In genomic region chr17:47033643-47034042, GRCm38 (mm10) we compare ENCODE assay signal across 8 mouse cellular contexts. TPM values are rescaled to one million over a fixed set of nuclear protein-coding genes. Genes with fewer than 3 reads are reported as not detected.
DNase-seq lines count a peak whose midpoint lies in the region; ATAC-seq and TF ChIP-seq lines count a peak whose summit lies in the region.

No protein-coding gene starts in this region.

- no peak overlapping the region for H3K9ac ChIP-seq in forebrain, embryonic 11.5 days (ENCODE audit: low read length)
- H3K9ac ChIP-seq in forebrain, embryonic 16.5 days (replicated peaks; ENCODE audit: low read depth, low read length): no peak overlapping the region
- no peak overlapping the region for H3K9ac ChIP-seq in midbrain, postnatal 0 days (replicated peaks; ENCODE audit: low read length, poor library complexity, severe bottlenecking)
- no peak overlapping the region for H3K9ac ChIP-seq in midbrain, embryonic 11.5 days (ENCODE audit: low read length)
- H3K9ac ChIP-seq in lung, embryonic 14.5 days: no peak overlapping the region
- H3K9ac ChIP-seq in stomach, postnatal 0 days (ENCODE audit: low read length): no peak overlapping the region

- no peak overlapping the region for H3K4me3 ChIP-seq in forebrain, embryonic 11.5 days (ENCODE audit: low read depth, low read length)
- H3K4me3 ChIP-seq in forebrain, embryonic 16.5 days (replicated peaks; ENCODE audit: low read length): no peak overlapping the region
- H3K4me3 ChIP-seq in midbrain, postnatal 0 days (ENCODE audit: low read depth, low read length): no peak overlapping the region
- H3K4me3 ChIP-seq in midbrain, embryonic 11.5 days (ENCODE audit: low read depth, low read length): no peak overlapping the region
- H3K4me3 ChIP-seq in embryonic fibroblast, embryonic 13.5 days (ENCODE audit: insufficient read depth, low read length): no peak overlapping the region
- H3K4me3 ChIP-seq in lung, embryonic 14.5 days (ENCODE audit: low read depth, low read length): no peak overlapping the region
- no peak overlapping the region for H3K4me3 ChIP-seq in stomach, postnatal 0 days (ENCODE audit: low read depth, low read length)

- no peak overlapping the region for H3K27ac ChIP-seq in forebrain, embryonic 11.5 days (ENCODE audit: low read depth, low read length)
- no peak overlapping the region for H3K27ac ChIP-seq in forebrain, embryonic 16.5 days (ENCODE audit: low read length)
- H3K27ac ChIP-seq in midbrain, postnatal 0 days (ENCODE audit: low read depth, low read length): no peak overlapping the region
- no peak overlapping the region for H3K27ac ChIP-seq in midbrain, embryonic 11.5 days (ENCODE audit: low read depth, low read length)
- no peak overlapping the region for H3K27ac ChIP-seq in embryonic fibroblast, embryonic 13.5 days (ENCODE audit: insufficient read depth, low read length)
- no peak overlapping the region for H3K27ac ChIP-seq in lung, embryonic 14.5 days (ENCODE audit: low read depth)
- no peak overlapping the region for H3K27ac ChIP-seq in stomach, postnatal 0 days (replicated peaks)

- no peaks in the 10 kb centered on the region for H3K4me1 ChIP-seq in forebrain, embryonic 11.5 days (replicated peaks; ENCODE audit: control insufficient read depth, insufficient read depth, low read length)
- H3K4me1 ChIP-seq in forebrain, embryonic 16.5 days (replicated peaks; ENCODE audit: control insufficient read depth, insufficient read depth, low read length): no peaks in the 10 kb centered on the region
- no peaks in the 10 kb centered on the region for H3K4me1 ChIP-seq in midbrain, postnatal 0 days (ENCODE audit: insufficient read depth, low read length)
- no peaks in the 10 kb centered on the region for H3K4me1 ChIP-seq in midbrain, embryonic 11.5 days (ENCODE audit: control insufficient read depth, insufficient read depth, low read length)
- no peaks in the 10 kb centered on the region for H3K4me1 ChIP-seq in embryonic fibroblast, embryonic 13.5 days (ENCODE audit: control insufficient read depth, insufficient read depth, low read length)
- no peaks in the 10 kb centered on the region for H3K4me1 ChIP-seq in lung, embryonic 14.5 days (ENCODE audit: insufficient read depth)
- H3K4me1 ChIP-seq in stomach, postnatal 0 days (replicated peaks; ENCODE audit: control insufficient read depth, insufficient read depth): no peaks in the 10 kb centered on the region

- H3K4me2 ChIP-seq in forebrain, embryonic 11.5 days (ENCODE audit: low read depth, low read length, severe bottlenecking): no peak overlapping the region
- H3K4me2 ChIP-seq in forebrain, embryonic 16.5 days (ENCODE audit: low read length): no peak overlapping the region
- H3K4me2 ChIP-seq in midbrain, postnatal 0 days (ENCODE audit: low read depth, low read length, poor library complexity, severe bottlenecking): no peak overlapping the region
- H3K4me2 ChIP-seq in midbrain, embryonic 11.5 days: no peak overlapping the region
- no peak overlapping the region for H3K4me2 ChIP-seq in lung, embryonic 14.5 days
- H3K4me2 ChIP-seq in stomach, postnatal 0 days (replicated peaks; ENCODE audit: low read depth): no peak overlapping the region

- H3K9me3 ChIP-seq in forebrain, embryonic 11.5 days (ENCODE audit: control insufficient read depth, low read length): no peaks in the 10 kb centered on the region
- no peaks in the 10 kb centered on the region for H3K9me3 ChIP-seq in forebrain, embryonic 16.5 days (ENCODE audit: control insufficient read depth, low read length)
- no peaks in the 10 kb centered on the region for H3K9me3 ChIP-seq in midbrain, postnatal 0 days (ENCODE audit: low read length)
- no peaks in the 10 kb centered on the region for H3K9me3 ChIP-seq in midbrain, embryonic 11.5 days (ENCODE audit: control insufficient read depth, low read length)
- no peaks in the 10 kb centered on the region for H3K9me3 ChIP-seq in lung, embryonic 14.5 days (ENCODE audit: low read depth, low read length)
- H3K9me3 ChIP-seq in stomach, postnatal 0 days (ENCODE audit: control insufficient read depth, low read length): no peaks in the 10 kb centered on the region

- H3K27me3 ChIP-seq in forebrain, embryonic 11.5 days (ENCODE audit: control insufficient read depth, insufficient read depth, low read length): no peaks in the 10 kb centered on the region
- no peaks in the 10 kb centered on the region for H3K27me3 ChIP-seq in forebrain, embryonic 16.5 days (replicated peaks; ENCODE audit: control insufficient read depth, insufficient read depth, low read length)
- H3K27me3 ChIP-seq in midbrain, postnatal 0 days (ENCODE audit: insufficient read depth, low read length): no peaks in the 10 kb centered on the region
- H3K27me3 ChIP-seq in midbrain, embryonic 11.5 days (ENCODE audit: control insufficient read depth, insufficient read depth, low read length): no peaks in the 10 kb centered on the region
- no peaks in the 10 kb centered on the region for H3K27me3 ChIP-seq in lung, embryonic 14.5 days (ENCODE audit: insufficient read depth, low read length)
- no peaks in the 10 kb centered on the region for H3K27me3 ChIP-seq in stomach, postnatal 0 days (ENCODE audit: control insufficient read depth, insufficient read depth, low read length)

- DNase-seq in forebrain, embryonic 11.5 days (ENCODE audit: low spot score): peak; percentile 71
- peak; percentile 43 for DNase-seq in midbrain, postnatal 0 days (ENCODE audit: low spot score)
- no peak for DNase-seq in midbrain, embryonic 11.5 days (ENCODE audit: low spot score, missing footprints)
- peak; percentile 68 to 79 for DNase-seq in adrenal gland, postnatal 36 days
- peak; percentile 85 for DNase-seq in lung, embryonic 14.5 days
- DNase-seq in stomach, postnatal 0 days (ENCODE audit: low spot score): peak; percentile 65

- 6% methylated on average over 4 of the region's 4 CpGs for WGBS in forebrain, embryonic 11.5 days
- WGBS in forebrain, embryonic 16.5 days: 3% methylated on average over 4 of the region's 4 CpGs
- WGBS in midbrain, postnatal 0 days: 0% methylated on average over 4 of the region's 4 CpGs
- WGBS in midbrain, embryonic 11.5 days: 3% methylated on average over 4 of the region's 4 CpGs
- WGBS in lung, embryonic 14.5 days: 2% methylated on average over 4 of the region's 4 CpGs
- under 1% methylated on average over 4 of the region's 4 CpGs for WGBS in stomach, postnatal 0 days

- no peak for ATAC-seq in forebrain, embryonic 11.5 days (replicated peaks; ENCODE audit: low FRiP score)
- no peak for ATAC-seq in forebrain, embryonic 16.5 days
- ATAC-seq in midbrain, postnatal 0 days (ENCODE audit: low FRiP score): no peak
- ATAC-seq in midbrain, embryonic 11.5 days (ENCODE audit: low FRiP score): no peak
- no peak for ATAC-seq in lung, embryonic 14.5 days (ENCODE audit: insufficient read depth)
- ATAC-seq in stomach, postnatal 0 days (ENCODE audit: low FRiP score, low TSS enrichment): no peak

- peak; percentile 79 for TF ChIP-seq CTCF in midbrain, postnatal 0 days (IDR thresholded peaks at IDR 0.05)
- TF ChIP-seq CTCF in embryonic fibroblast, embryonic 13.5 days (IDR thresholded peaks at IDR 0.05; ENCODE audit: borderline replicate concordance, insufficient read depth, low read length): peak; percentile 56; the same call in 1 of the 2 replicates
- TF ChIP-seq CTCF in lung, embryonic 14.5 days (IDR thresholded peaks at IDR 0.05; ENCODE audit: low read depth): peak; percentile 84
- peak; percentile 90 for TF ChIP-seq CTCF in stomach, postnatal 0 days (IDR thresholded peaks at IDR 0.05; ENCODE audit: low read depth)

- H3K36me3 ChIP-seq in forebrain, embryonic 11.5 days (ENCODE audit: control insufficient read depth, insufficient read depth, low read length): no peaks in the 10 kb centered on the region
- no peaks in the 10 kb centered on the region for H3K36me3 ChIP-seq in forebrain, embryonic 16.5 days (ENCODE audit: control insufficient read depth, insufficient read depth)
- no peaks in the 10 kb centered on the region for H3K36me3 ChIP-seq in midbrain, postnatal 0 days (ENCODE audit: insufficient read depth, low read length)
- no peaks in the 10 kb centered on the region for H3K36me3 ChIP-seq in midbrain, embryonic 11.5 days (ENCODE audit: control insufficient read depth, insufficient read depth, low read length)
- no peaks in the 10 kb centered on the region for H3K36me3 ChIP-seq in lung, embryonic 14.5 days (ENCODE audit: insufficient read depth)
- H3K36me3 ChIP-seq in stomach, postnatal 0 days (ENCODE audit: control insufficient read depth, insufficient read depth, low read length): no peaks in the 10 kb centered on the region

- TF ChIP-seq POLR2A in embryonic fibroblast, embryonic 13.5 days (IDR thresholded peaks at IDR 0.05; ENCODE audit: low read depth, low read length): no peak

- TF ChIP-seq EP300 in stomach, postnatal 0 days (optimal IDR thresholded peaks at IDR 0.05): no peak

RNA-seq across cellular contexts. Expression of gene Ubr2, which starts 23.3 kb away (rescaled TPM):
- polyA plus RNA-seq in forebrain, embryonic 11.5 days (2014; fragmentation: Nextera tagmentation; extraction: Ambion mirVana): 20.4 and 21.2 TPM in 2 replicates
- 16.0 and 16.9 TPM in 2 replicates for polyA plus RNA-seq in forebrain, embryonic 16.5 days (2015; fragmentation: Nextera tagmentation; extraction: Ambion mirVana)
- total RNA-seq in midbrain, postnatal 0 days (2014; rRNA removed): 26.0 and 33.2 TPM in 2 replicates
- 8.3 and 9.8 TPM in 2 replicates for polyA plus RNA-seq in midbrain, postnatal 0 days (2015; fragmentation: Nextera tagmentation; extraction: Ambion mirVana)
- polyA plus RNA-seq in midbrain, embryonic 11.5 days (2014; fragmentation: Nextera tagmentation; extraction: Ambion mirVana): 18.1 and 18.7 TPM in 2 replicates
- 10 to 100 TPM; 71.2 to 83.7 TPM for total RNA-seq in adrenal gland, postnatal 36 days (2021)
- polyA plus RNA-seq in embryonic fibroblast, embryonic 13.5 days (2011; ENCODE audit: insufficient read length, low read depth, missing spikeins): 69.1 and 71.8 TPM in 2 replicates
- 26.8 and 28.6 TPM in 2 replicates for polyA plus RNA-seq in lung, embryonic 14.5 days (2014; fragmentation: Nextera tagmentation; extraction: Ambion mirVana)
- 5.9 and 6.1 TPM in 2 replicates for polyA plus RNA-seq in stomach, postnatal 0 days (2015; fragmentation: Nextera tagmentation; extraction: Ambion mirVana)
